Mouse (Mus musculus) lung, postnatal 14 days (tissue): ENCODE measurements around the gene Mospd3.

Experiments
- DNase-seq: peaks from one replicate; pipeline ENCODE4 v3.0.0; 2021

The Mospd3 gene

DNA sequence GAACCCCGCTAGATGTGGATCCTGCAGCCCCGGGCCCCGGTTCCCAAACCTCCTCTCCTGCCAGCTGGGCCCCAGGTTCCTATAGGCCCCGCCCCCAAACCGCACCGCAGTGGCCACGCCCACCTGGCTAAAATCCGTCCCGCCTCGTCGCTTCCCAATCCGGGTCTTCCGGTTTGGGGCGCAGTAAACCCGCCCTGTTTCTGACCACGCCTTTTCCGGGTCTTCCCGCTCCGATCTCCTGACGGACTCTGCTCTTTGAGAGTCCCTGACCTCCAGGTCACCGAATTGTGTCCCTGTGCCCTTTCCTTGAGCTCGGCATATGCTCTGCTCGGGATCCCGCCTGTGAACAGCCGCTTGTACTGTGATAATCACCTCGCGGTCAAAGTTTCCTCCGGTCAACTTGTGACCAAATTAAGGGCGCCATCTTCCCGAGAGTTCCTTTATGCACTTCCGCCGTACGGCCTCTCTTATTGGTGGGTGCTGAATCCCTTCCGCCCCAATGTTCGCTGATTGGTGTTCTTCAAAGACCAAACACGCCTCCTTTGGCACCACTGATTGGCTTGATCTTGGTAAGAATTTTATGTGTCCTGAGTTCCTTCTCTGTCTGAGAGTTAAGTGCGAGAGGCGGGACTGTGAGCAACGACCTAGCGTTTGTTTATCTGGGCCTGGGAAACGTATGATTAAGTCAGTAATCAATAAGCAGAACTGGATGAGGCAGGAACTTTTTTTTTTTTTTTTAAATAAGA lies at the start of gene Mospd3:
Gene Mospd3 (minus strand): TSS at position 440 of the 746 bp plus-strand sequence.
- peak; percentile 98 for DNase-seq

DNA sequence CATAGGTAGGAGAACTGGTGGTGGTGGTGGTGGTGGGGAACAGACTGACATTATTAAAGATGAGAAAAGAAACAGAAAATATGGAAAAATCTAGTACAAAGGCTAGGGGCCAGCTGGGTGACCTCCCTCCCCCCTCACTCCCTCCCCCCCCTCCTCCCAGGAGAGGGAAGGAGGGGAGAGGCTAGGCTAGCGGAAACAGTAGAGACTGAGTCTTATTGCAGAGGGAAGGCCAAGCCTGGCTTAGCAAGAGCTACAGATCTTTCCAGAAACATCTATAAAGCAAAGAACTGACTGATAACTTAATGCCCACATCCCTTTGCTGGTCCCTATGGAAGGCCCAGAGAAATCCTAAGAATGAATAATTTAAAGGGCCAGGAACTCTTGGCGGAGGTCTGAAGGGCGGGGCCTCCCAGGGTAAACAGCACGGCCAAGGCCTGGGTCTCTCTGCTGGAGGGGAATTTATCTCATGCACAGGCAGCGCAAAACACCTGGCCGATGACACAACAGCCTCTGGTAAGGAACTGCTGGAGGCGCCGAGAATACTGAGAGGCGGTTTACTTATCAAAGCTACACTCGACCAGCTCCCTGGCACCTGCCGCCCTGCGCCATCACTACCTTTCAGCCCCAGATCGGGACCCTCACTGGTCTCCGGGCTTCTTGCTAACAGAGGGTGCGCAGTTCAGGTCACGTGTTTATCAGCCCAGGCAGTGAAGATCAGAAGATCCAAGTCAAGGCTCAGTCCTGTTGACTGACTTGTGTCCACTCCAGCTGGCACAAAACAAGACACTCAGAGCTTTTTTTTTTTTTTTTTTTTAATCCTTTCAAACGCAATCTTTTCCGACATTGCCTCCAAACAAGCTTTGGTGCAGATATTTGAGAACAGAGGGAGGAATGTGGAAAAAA lies 49.1 kb upstream of the Mospd3 start:
- no peak for DNase-seq

DNA sequence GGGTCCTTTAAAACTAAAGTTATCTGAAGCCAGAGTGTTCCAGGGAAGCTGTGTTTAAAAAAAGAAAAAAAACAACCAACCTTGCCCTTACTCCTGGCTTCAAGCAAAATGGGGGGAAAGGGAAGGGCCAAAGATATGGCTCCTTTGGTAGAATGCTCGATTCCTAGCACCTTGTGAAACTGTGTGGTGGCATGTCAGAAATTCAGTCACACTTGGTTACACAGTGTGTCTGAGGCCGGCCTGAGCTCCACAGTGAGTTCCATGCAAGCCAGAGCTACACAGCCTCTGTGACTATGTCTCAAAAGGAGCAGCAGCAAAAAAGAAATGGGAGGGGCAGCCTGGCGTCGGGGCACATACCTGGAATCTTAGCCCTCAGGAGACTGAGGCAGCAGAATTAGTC lies 48.4 kb upstream of the Mospd3 start:
- DNase-seq = no peak

DNA sequence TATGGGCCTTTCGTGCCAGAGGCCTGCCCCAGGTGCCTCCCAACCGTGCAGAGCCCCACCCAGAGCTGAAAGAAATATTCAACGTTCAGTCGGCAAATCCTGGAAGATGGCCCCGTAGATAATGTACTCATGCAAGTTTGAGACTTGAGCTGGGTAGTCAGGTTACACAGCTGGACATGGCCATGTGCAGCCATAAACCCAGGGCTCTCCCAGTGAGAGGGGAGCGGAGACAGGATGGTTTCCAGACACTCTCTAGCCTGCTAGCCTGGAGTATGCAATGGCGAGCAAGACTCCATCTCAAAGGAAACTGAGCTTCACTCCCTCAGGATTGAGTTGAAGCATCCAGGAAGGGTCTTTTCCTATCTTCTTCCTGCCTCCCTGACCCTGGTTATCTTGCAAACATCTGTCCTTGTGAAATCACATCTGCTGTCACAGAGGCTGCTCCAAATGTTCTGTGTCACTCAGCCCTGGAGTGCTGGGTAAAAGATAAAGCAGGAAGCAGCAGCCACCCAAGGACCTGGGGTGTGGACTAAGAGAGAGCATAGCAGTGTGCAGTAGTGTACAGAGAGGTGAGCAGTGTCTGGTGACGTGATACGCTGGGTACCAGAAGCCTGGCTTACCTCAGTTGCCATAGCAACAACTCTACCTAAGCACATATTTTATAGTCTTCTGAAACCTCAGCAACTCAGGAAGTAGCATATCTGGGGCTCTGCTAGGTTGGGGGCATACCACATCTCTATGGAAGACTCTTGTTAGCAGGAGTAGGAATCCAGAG lies 47.2 kb upstream of the Mospd3 start:
- DNase-seq = no peak

GRCm38 (mm10) chr5:137645652-137646091 lies 44.8 kb upstream of the Mospd3 start, which contains the start of gene Irs3:
Gene Irs3, minus strand, starts transcription at chr5:137645714.
- DNase-seq = no peak

DNA sequence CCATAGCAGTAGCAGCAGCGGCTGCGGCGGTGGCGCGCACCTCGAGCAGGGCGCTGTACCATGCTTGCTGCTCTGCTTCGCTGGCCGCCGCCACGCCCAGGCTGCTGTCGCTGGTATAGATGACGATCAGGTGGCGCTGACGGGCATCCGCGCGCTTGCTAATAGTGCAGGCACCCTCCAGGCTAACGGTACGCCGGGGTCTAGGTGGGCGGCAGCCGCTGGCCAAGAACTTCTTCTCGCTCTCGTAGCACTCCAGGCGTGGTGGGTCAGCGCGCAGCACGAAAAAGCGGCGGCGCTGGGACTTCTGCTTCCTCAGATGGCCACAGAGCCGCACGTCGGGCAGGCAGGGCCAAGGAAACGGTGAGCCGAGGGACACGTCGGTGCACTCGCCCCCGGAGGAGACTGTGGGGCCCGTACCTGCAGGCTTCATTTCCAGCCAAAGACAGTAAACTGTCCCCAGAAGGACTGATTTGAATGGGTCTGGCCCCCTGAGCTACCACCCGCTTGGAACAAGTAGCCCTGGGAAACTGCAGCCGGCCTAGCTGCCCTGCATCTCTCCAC lies 44.3 kb upstream of the Mospd3 start:
- no peak for DNase-seq

GRCm38 (mm10) chr5:137644484-137644883 lies 43.6 kb upstream of the Mospd3 start:
- DNase-seq = no peak

GRCm38 (mm10) chr5:137642886-137643285 lies 42.0 kb upstream of the Mospd3 start:
- DNase-seq = no peak

- peak; percentile 57 for DNase-seq
These were observed 40.2 kb upstream of the Mospd3 start, which contains the start of gene Sap25 for GRCm38 (mm10) chr5:137641054-137641453. Gene Sap25, plus strand, starts transcription at chr5:137641334.

GRCm38 (mm10) chr5:137639472-137639871 lies 38.6 kb upstream of the Mospd3 start:
- no peak for DNase-seq

DNA sequence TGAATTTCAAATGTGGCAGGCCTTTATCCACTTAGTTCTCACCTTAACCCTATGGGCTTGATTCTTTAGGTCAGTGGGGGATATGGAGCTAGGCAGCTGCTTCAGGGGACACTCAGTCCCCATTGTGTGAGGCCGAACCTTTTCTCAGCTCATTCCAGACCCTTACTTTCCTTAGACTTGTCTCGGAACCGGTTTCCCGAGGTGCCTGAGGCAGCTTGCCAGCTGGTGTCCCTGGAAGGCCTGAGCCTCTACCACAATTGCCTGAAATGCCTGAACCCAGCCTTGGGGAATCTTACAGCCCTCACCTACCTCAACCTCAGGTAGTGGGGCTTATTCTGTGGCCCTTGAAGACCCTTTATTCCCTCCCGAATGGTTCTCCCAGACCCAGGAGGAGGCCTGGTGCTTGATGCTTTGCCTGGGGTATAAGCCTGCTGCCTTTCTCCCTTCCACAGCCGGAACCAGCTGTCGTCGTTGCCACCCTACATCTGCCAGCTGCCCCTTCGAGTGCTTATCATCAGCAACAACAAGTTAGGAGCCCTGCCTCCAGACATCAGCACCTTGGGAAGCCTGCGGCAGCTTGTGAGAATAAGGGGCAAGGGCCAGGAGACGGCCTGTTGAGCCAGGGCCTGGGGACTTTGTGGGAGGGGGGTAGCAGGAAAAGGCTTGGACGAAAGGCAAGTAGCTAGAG lies 32.7 kb upstream of the Mospd3 start:
- DNase-seq = peak; percentile 77

DNA sequence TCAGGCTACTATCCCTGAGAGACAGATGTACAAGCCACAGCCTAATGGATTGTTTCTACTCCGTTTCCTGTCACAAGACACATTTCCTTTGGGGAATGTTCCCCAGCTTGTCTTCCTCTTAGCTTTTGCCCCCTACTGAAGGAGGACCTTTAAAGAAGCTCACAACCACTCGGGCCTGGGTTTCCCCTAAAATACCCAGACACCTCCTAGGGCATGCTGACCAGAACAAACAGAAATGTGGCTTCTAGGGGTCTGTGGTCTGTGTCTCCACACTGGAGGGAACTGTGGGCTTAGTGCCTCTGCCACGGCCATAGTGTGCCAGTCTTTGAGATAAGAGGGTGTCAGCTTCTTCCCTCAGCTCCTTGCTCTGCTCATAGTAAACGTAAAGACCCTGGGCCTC lies 30.7 kb upstream of the Mospd3 start:
- DNase-seq = no peak

DNA sequence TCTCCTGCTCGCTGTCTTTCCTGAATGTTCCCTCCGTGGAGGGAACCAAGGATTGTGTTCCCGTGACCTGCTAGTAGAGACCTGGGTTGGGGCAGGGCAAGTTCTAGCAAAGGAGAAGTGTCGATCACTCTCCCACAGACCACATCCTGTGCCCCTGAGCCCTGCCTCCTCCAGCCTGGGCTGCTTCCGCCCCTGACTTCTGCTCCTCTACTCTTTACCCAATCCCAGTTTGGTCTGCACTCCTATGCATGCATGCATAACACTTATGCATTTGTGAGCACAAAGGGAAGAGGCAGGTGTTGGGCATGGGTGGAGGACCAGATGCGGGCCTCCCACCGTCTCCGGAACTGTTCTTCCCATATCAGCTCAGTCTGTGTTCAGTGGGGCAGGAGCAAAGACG lies 30.3 kb upstream of the Mospd3 start:
- DNase-seq = peak; percentile 53

DNA sequence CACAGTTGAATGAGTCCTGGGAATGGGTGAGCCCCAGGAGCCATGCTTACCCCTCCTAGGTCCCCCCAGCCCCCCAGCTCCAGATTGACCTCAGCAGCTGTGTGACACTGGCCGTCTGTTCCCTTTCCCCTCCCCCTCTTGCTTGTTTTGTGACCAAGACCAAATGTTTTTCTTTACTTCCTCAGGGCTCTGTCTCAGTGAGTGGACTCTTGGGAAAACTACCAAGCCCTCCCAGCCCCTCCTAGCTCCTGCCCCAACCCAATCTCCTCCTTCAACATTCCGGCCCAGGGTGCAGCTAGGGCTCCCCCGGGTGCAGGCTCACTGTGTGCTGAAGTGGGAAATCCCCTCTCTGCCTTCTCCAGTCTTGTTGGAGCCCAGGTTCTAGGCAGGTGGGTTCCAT lies 29.7 kb upstream of the Mospd3 start:
- peak; percentile 65 for DNase-seq

DNA sequence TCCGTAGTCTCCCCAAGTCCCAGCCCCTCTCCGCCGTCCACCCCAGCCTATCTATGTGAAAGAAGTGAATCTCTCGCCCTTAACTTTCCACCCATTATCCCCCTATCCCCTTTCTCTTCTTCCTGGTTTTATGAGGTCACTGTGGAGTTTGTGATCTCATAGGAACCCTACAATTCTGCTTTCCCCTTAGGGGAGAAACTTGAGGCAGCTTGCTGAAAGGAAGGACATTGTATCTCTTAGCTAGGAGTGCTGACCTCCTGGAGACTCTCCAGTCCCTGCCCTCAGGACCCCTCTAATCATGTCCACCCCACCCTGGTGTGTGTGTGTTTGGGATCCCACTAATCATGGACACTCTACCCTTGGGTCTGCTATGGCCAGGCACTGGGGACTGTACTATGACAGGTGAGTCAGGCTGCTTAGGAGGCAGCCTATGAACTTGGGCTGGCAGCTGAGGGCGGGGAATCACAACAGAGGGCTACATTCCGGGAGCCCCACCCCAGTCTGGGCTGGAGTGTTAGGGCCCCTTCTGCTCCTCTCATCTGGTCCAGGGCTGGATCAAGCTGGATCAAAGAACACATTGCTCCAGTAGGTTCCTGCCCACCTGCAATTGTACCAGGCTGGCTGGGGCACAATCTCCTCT lies 29.2 kb upstream of the Mospd3 start:
- peak; percentile 62 for DNase-seq

GRCm38 (mm10) chr5:137629306-137629721 lies 28.5 kb upstream of the Mospd3 start:
- DNase-seq = peak; percentile 74

GRCm38 (mm10) chr5:137628498-137629305 lies 27.8 kb upstream of the Mospd3 start, which contains the start of the genes Fbxo24, Lrch4 and Gm20605:
Gene Fbxo24, minus strand, starts transcription at chr5:137629002.
Gene Lrch4, plus strand, starts transcription at chr5:137629121.
Gene Gm20605, plus strand, starts transcription at chr5:137629175.
- DNase-seq = peak; percentile 97

DNA sequence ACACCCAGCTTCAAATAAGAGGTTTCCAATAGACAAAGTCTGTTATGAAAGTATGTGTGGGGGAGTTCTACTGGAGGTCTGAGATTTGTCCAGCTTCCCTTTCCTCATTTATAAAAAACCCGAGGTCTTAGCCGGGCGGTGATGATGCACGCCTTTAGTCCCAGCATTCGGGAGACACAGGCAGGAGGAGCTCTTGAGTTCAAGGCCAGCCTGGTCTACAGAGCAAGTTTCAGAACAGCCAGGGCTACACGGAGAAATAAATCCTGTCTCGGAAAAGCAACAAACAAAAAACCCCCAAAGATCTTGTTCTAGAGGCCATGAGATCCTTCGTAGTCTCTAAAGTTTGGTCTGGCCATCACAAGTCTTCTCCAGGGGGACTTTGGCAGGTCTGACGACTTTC lies 27.1 kb upstream of the Mospd3 start:
- DNase-seq = peak; percentile 39

DNA sequence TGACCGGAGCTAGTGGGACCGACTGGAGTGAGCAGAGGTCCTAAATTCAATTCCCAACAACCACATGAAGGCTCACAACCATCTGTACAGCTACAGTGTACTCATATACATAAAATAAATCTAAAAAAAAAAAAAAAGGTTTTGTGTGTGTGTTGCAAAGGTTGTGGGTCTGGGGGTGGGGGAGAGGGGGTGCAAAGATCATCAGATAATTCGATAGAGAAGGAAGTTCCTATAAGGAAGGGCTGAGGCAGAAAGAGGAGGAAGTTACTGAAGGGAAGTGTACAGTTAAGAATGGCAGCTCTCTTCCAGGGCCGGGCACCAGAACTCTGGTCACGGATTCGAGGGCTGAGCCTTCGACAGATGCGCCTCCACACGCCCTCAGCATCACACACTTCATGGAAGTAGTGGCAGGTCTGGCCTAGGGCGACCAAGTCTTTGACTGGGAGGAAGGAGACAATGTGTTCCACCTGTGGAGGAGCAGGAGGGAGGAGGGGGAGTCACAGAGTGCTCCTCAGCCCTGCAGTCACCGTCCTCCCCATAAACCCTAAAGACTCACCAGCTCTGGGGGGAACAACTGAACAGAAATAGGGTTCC lies 23.2 kb upstream of the Mospd3 start:
- DNase-seq = no peak

- no peak for DNase-seq
These were observed 14.5 kb upstream of the Mospd3 start for GRCm38 (mm10) chr5:137615347-137615746.
